Mouse (Mus musculus): ENCODE measurements at regions not wholly inside any gene's neighbourhood (a gene's known extent, or its start where the extent isn't known, plus 50 kb on each side); places are given as distances from the start of the nearest gene placed in this dataset.

DNA sequence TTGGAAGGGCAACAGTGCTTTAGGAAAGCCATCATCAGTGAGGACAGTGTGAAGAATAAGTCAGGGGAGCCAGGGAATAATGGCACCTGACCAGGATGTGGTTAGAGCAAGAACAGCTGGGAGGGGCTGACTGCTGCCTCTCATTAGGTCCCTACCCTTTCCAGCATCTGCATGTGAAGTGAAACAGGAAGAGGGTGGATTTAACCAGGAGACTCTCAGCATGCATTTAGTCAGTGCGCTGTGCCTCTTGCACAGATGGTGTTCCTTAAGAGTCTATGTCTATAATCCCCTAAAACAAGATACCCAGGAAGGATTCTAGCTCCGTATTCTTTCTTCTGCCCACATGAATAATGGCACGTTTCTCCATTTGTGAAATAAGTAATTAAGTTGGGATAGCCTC lies 267.9 kb downstream of the Spry2 start:
- no peak for DNase-seq

DNA sequence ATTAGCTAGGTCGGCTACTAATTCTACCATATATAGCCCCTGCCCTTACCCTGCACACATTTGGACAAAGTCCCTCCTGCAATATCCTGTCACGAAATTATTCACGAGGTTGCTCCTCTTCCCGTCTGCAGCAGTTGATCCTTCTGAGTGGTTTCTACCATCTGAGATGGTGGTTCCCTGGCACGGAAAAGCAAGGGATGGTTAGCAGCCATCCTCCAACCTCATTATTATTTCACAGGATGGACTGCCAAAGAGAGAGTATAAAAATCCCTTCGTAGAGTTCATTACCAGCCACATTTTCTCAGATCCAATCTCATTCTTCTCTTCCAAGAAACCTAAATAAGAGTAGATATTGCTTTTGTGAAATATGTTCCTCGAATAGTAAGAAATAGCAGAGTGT lies 272.2 kb downstream of the Spry2 start:
- DNase-seq: no peak

DNA sequence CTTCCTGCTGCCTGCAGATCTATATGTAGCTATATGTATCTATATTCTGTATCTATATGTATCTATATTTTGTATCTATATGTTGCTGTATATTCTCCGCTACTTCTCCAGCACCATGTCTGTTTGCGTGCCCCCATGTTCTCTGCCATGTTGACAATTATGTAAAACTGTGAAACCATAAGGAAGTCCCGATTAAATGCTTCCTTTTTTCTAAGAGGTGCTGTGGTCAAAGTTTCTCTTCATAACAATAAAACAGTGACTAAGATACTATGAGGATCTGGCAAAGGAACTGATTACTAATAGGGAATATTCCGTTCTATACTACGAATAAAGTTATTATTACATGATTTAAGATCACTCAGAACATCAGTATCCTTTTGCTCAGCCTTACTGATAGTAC lies 274.5 kb downstream of the Spry2 start:
- DNase-seq: no peak

DNA sequence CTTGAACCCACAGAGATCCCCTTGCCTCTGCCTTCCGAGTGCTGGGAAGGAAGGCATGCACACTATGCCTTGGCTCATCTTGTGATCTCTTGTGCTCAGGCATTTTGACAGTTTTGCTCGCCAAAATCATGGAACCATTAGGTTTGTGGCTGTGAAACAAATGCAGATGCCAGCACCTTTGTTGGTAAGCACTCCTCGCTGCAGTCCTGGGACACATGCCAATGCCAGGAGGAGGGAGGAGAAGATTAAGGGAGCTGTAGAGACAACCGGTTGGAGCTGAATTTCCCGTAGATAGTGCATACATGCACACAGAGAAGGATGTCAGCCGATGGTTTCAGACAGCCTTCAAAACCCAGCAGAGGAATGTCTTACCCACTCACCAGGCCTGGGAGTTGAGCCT lies 275.5 kb downstream of the Spry2 start:
- no peak for DNase-seq

DNA sequence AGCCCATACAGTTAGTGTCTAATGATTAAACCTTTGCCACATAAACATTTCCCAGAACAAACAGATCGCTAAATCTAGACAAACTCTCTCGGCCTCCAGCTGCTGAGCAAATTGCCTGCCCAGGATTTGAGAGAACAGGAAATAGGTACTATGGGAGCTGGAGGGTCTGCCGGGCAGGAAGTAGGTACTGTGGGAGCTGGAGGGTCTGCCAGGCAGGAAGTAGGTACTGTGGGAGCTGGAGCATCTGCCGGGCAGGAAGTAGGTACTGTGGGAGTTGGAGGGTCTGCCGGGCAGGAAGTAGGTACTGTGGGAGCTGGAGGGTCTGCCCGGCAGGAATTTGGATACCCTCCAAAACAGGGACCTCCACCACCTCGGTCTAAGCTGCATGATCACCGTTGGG lies 277.2 kb downstream of the Spry2 start:
- no peak for DNase-seq

DNA sequence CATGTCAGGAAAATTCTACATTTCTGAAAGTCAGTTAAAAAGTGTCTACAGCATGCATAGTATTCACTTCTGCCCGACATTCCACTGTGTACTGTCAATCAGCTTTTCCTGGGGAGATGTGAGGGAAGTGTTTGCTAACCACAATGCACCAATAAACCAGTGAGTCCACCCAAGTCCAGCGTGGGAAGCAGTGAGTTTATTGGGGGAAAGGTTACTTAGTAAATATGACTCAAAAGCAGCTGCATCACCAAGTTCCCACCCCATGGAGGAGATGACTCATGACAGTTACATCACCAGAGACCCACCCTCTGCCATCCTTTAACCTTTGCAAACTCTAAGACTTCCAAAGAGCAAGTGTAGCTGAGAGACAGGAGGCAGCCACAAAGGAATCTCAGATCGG lies 280.9 kb downstream of the Spry2 start:
- DNase-seq: no peak

DNA sequence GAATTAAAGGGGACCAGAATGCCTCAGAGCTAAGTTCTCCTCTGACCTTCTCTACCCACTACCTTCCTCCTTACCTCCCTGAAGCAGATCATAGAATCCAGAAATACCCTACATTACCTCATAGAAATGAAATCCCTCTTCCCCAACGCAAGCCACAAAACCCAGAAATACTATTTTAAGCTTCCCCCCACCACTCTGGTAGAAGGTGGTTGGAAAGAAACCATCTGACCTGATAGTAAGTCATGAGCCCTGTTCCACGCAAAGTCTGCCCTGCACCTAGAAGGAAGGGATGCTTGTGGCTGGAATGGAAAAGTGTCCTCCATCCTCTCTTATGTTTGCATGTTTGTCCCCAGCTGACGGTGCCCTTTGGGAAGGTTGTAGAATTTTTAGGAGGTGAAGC lies 283.8 kb downstream of the Spry2 start:
- DNase-seq: no peak

DNA sequence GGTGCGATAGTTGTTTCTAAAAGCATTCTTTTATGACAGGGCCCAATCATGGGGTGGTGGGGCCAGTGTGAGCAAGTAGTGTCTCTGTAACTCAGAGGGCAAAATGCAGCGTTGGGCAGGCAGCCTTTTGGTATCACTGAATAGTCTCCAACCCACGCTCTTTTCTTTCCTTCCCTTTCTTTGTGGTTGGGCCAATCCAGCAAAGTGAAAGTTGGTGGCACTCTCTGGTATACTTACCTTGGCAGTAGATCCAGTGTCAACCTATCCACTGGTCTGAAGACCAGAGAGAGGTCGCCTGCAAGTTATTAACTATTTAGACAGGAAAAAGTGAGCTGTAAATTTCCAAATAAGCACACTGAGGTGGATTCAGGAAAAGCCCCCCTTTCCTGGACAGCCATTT lies 287.8 kb downstream of the Spry2 start:
- no peak for DNase-seq

DNA sequence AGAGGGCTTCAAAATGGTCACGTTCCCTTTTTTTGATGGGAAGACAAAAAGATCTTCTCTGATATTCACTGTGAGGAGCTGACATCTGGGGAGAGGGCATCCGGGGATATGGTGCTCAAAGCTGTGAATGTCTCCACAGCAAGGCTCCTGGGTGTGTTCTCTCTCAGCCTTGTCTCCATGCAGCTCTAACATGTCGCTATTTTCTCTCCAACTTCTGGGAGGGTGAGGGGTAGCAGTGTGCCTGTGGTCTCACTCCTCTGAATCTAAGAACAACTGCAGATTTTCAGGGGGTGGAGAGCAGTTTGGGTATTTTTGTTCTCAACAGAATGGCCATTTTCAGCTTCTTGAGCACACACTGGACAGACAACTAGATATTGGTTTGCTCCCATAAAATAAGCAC lies 290.1 kb downstream of the Spry2 start:
- DNase-seq: no peak

DNA sequence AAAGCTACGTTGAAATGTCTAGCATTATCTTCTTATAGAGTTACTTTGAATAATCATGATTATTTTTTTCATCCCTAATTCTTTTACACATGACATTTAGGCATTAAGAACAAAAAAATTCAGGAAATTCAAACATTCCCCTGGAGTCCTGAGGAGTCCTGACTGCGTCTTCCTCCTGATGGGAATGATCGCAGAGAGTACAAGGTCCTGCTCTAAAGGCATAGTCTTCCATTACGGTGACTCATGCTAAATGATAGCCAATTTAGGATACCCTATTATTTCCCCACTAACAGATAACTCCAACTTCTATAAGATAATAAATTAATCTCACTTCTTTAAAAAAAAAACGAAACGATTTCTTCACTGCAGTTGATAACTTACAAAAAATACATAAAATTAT lies 292.2 kb downstream of the Spry2 start:
- no peak for DNase-seq

DNA sequence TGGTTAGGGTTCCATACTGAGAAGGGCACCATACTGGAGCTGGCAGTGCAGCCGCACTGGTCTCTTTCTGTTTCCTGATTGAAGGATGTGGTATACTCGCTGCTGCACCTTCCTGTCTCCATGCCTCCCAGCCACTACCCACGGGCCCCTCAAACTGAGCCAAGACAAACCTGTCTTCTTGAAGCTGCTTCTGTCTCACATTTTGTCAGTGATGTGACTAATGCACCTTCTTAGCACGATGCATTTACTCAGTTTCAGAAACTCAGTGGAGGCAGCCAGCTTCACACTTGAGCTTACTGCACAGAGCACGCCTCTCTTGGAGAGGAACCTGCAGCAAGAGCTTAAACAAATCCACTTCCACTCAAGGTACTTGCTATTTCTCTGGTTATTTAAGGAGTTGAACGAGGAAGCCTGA lies 293.6 kb downstream of the Spry2 start:
- DNase-seq: no peak

DNA sequence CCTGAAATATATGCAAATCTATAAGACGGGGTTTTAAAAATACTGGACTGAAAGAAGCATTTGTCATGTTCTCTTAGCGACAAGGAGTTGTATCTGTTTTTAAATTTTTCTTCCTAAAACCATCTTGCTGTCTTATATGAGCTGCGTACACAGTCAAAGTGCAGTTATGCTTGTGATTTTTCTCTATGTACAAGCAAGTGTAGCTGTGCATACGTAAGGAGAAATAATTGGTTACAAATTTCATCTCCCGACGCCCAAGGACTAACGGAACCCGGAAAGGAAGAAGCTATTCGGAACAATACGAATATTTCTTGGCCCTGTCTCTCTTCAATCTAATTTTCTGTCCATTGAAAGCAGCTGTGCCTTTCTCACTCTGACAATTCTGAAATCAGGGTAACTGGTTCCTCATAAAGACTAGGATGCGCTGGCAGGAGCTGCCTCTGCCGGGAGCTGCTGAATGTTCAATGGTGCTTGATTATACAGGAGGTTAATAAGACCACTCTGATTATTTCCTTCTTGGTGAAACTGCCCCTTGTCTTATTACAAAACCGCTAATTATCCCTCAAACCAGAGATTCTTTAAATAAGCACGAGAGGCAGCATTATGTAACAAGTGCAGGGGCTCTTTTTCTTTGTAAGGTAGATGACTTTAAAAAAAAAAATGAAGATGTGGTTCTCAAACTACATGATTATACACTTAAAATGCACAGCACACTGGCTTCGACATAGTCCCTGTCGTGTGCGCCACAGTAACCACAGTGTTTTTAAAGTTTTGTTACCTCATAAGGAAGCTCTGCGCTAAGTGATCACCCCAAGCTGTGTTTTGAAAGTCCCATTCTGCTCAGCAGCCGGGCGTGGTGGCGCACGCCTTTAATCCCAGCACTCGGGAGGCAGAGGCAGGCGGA lies 296.8 kb downstream of the Spry2 start:
- DNase-seq: no peak

DNA sequence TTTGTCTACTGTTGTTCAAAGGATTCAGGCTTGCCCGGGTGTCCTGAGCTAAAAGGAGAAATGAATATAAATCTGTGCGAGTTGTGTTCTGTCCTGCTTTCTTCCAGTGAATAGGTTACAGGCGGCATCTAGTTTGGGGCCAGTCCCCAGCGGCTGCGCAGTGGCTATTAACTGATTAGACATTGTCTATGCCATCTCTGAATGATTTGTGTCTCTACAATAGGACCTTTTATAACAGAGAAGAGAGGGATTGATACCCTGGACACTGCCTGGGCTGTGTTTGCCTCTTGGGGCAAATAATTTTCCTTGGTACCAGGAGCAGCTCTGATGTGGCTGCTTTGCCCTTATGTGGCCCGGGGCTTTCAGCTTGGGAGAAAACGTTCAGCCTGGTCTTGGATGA lies 306.9 kb downstream of the Spry2 start:
- no peak for DNase-seq

DNA sequence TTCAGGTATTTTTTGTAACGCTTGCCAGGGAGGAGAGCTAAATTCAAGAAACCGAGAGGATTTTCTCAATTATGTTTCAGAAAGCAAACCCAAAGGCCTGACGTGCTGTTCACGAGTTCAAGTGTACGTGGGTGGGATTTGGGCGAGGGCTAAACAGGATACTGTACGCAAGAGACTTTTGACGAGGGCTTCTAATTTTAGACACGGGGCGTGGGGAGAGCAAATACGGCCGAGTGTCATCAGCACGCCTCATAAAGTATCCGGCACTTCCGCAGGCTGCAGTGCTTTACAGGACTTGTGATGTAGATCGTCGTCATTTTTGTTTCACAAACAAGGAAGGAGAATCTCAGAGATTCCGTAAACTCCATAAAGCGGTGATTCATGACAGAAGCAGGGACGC lies 307.4 kb downstream of the Spry2 start:
- no peak for DNase-seq

DNA sequence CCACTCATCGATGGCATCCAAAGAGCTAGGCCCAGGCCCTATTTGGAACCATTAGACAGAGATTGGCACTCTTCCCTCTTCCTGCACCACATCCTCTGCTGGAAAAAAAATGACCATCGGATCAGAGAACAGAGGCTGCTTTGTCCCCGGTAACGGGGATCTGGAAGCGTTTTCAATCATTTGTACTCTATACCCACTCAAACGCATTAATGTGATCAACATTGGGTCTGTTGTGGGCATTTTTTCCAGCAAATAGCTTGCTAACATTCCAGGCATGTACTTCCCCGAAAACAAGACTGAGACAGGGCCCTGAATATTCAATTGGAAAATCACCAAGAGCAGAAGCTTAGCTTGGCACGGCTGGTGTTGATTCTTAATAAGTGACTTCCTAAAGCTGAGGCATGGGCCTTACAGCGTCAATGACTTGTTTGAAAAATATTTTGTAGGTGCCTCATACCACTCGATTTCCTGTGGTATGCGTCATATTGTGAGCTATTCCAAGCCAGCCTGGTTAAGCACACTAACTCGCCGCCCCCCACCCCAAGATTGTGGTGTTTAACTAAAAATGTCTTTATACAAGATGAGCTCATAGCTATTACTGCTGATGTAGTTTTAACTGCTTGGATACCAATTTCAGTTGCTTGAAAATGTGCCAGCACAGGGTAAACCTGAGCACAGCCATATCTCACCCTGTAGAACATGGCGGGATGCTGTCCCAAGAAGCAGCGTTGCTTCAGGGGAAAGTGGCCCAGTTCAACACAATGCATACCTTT lies 308.0 kb downstream of the Spry2 start:
- peak; percentile 3 to 20 for DNase-seq

DNA sequence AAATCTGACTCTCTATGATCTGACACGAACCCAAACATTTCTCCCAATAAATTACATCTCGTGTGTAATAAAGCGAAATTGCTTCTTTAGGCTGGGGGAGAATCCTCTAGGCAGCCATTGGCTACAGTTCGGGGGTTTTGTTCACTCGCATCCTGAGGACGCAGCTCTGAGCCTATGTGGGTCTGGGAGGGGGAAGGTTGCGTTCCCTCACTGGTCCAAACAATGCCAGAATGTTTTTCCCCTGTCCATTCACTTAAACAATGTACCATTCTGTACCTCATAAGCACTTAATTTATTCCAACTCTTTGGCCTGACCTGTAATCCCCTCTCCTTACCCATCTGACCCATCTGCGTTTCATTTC lies 308.6 kb downstream of the Spry2 start:
- no peak for DNase-seq

DNA sequence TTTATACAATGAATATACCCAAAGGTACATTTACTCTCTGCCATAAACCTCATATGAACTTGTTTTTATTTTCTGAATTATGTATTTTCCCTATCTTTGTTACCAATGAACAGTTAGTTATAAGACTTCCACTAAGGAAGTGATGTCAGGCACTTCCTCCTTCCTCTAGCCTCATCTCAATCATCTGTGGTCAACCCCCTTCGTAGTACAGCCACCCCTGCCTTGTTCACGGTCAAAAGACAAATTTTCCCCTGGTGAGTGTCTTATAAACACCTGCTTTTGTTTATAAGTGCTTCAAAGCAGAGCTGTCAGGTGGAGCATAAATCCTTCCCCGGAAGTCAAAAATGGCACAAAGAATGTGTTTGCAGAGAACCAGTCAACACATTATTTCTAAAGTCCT lies 312.0 kb downstream of the Spry2 start:
- no peak for DNase-seq

DNA sequence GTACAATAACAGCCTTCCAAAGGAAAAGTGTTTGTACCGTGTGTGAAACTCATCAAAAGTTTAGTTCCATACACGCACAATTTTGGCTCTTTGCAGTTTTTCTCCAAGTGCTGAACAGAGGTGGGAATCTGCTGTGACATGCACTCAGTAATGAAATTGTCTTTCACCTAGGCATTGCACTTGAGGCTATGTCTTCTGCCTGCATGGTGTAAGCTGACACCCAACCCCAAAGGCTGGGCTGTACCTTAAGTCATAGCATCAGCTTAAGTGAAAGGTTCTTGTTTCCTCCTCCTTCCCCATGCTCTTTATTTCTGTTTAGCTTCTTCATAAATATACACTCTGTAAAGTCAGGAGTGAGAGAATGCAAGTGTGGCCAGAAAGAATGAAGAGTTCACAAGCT lies 313.1 kb downstream of the Spry2 start:
- no peak for DNase-seq

DNA sequence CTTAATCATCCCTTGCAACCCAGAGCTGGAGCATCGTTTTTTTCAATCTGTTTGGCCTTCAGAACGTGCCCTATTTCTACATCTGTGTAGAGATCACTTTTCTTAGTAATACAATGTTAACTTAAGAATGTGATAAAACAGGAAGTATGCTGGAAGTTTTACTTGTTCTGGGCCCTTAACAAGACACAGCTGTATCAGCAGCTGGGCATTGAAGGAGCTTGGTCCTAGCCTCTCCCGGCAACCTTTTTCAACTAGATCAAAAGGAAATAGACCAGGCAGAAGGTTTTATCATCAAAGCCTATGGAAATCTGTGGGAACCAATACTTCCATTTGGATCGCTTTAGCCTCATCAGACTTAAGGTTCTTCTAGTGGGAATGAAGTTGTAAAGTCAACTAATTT lies 317.9 kb downstream of the Ndfip2 start:
- DNase-seq: no peak

DNA sequence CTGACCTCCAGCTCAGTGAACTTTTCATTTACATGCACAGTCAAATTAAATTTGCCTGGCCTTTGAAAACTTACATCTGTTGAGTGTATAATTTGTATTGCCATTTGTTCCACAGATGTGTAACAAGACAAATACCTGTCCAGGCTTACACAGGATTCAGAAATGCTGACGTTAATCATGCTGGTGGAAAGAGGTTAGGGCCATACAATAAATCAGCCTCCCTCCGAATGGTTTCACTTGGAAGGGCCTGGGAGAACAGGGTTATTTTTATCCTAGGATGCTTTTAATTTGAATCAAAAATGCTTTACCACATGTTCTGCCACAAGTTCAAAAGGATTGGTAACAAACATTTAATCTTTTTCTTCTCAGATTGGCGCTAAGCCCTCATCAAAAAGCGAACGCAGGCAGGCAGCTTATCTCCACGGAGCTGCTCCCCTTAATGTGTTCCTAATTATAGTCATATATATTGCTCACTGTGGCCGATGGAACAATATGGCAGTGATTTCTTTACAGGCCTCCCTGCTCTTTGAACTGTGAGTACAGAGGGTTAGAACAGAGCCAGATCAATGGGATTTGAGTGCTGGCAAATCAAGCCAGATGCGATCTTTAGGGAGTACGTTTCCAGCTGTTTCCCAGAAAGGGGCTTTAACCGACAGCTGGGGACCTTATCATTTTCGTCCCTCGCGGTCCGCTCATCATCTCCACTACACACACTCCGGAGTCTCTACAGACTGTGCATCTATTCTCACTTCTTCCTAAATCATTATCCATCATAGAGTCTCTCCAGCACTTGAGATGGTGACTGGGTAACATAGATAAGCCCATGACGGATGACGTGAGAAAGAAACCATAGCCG lies 313.9 kb downstream of the Ndfip2 start:
- DNase-seq: no peak

DNA sequence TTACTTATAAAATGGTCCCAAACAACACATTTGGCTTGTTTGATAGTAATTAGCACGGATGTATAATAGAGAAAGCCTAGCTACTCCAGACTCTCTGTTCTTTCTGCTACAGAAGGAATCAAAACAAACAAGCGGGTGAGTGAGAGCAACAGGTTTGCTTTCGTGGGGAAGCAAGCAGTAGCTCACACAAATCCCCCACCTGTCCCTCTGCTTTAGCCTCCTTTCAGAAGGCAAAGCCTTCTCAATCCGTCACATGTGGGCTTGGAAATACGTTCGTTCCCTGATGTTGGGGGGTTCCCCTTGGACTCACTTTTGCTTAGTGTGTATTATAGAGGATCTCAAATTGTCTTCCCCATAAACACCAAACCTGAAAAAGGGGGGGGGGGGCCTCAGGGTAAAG lies 311.8 kb downstream of the Ndfip2 start:
- no peak for DNase-seq

DNA sequence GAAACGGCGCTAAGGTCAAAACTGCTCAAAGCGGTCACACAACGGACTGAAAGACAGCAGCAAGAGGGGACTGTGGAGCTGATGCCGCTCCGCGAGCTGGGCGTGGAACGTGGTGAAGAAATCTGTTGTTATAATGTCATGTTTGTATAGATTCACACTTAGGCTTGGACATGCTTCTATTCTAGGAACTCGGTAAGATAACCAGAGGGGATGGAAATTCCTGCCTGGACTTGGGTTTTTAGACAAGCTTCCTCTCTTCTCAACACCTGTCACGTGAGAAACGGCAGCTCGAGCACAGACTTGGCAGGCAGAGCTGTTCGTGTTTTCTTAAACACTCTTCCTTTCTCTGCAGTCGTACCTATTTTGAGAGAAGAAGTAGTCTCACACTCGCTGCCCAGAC lies 307.5 kb downstream of the Ndfip2 start:
- DNase-seq: no peak

DNA sequence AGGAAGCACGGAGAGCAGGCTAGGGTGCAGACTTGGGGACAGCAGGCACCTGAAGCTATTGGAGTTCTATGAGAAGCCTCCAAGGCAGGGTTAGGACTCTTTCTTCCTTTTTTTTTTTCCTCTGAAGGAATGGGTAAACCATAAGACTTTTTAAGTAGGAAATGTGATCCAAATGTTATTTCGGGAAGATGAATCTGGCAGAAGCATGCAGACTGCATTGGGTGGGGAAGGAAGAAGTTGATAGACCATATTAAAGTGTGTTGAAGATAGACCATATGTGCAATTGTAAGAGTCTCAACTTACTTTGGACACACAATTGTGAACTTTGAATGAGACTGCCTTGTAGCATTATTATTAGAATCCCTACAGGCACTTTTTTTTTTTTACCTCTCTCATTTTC lies 304.5 kb downstream of the Ndfip2 start:
- DNase-seq: no peak

DNA sequence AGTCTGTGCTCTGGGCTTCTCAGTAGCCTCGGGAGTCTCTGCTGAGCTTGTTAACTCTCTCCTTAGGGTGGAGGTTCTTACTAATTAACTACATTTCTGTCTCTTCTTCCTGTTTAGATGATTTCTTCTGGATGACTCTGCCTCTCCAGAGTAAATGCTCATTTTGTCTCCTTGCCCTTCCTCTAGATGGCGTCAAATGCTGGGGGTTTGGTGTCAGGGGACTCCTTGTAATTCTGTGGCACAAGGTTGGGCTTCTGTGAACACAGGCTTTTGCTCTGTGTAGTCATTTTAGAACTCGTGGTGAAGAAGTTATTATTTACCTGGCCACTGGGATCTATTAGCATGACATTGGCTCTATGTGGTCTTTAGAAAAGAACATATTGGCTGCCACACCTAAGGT lies 298.4 kb downstream of the Ndfip2 start:
- DNase-seq: peak in 1 of 2 experiments; percentile 10

Measured in kidney, adult 8-10 months (tissue).